Comparison of ENCODE assay signal across 11 mouse cellular contexts in the genomic region with DNA sequence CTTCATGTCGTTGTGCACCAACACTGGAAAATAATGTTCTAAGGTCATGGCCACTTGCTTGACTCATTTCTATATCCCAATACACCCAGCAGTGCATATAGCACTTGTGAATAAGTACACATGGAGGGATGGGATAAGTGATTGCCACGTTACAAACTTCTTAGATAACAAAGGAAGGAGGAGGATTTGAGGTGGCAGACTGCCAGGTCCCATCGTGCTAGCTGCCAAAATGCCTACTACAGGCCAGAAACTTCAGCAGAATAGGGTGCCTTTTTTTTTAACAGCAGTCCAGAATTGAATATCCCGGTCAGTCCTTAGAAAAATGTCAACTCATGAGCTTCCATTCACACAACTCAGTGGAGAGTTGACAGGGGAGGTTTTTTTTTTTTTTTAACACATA.
DNase-seq lines count a peak whose midpoint lies in the region; ATAC-seq lines count a peak whose summit lies in the region.
"Had no signal": no experiment of that assay in that cellular context is flagged by ENCODE, and none has a peak within 500 bp of the region (broad histone marks: within the 10 kb centered on the region; RNA-seq: fewer than 3 reads in every experiment).

No protein-coding gene starts in this region.

- DNase-seq in cerebellum, adult 9-10 months = peak; percentile 11
- peak; percentile 15 to 39 for DNase-seq in left cerebral cortex, postnatal 10 days (ENCODE audit: extremely low spot score in 1 of 2, low spot score in 2 of 2)
- no peak for DNase-seq in left cerebral cortex, adult 8-10 months (ENCODE audit: low spot score in 2 of 2)
- DNase-seq in adrenal gland, adult 18-20 months (ENCODE audit: low spot score in 2 of 2) = peak; percentile 33 to 42
- DNase-seq in lung, postnatal 25 days (ENCODE audit: low spot score) = peak; percentile 10
- DNase-seq in thymus, postnatal 36 days = no peak
- DNase-seq: kidney, adult 11 months; thymus, postnatal 4 days had no signal

- intact Hi-C loops in left cerebral cortex, postnatal 10 days (cut with DNase I) = no loop called here

- ATAC-seq in cerebellum, adult (ENCODE audit: insufficient number of reproducible peaks, low FRiP score, low TSS enrichment) = no peak
- no peak for ATAC-seq in activated CD4-positive, CD25-positive, alpha-beta regulatory T cell, adult 4 months
- ATAC-seq: Patski had no signal

Comparison
In these comparisons a context has a peak if more than half of its experiments do, and no peak if none do; other contexts are left out.
1. DNase-seq: peak in cerebellum, adult 9-10 months (single experiment), left cerebral cortex, postnatal 10 days (2 of 2), adrenal gland, adult 18-20 months (2 of 2) and lung, postnatal 25 days (single experiment); none in left cerebral cortex, adult 8-10 months (0 of 2) and thymus, postnatal 36 days (0 of 2).